Mouse (Mus musculus) thymus, postnatal 25 days (tissue): ENCODE results near the gene Ccdc96.
A peak's percentile ranks its signal among the peaks of the same experiment; 100 is the strongest.

Experiments used
- DNase-seq: peaks from one replicate; pipeline ENCODE4 v3.0.0; 2022

Gene Ccdc96

GRCm38 (mm10) chr5:36529698-36530097 is 45.3 kb downstream of the Ccdc96 start:
- no peak for DNase-seq

- DNase-seq, result peak; percentile 78
Observed at GRCm38 (mm10) chr5:36530129-36530751, 45.9 kb downstream of the Ccdc96 start.

DNA sequence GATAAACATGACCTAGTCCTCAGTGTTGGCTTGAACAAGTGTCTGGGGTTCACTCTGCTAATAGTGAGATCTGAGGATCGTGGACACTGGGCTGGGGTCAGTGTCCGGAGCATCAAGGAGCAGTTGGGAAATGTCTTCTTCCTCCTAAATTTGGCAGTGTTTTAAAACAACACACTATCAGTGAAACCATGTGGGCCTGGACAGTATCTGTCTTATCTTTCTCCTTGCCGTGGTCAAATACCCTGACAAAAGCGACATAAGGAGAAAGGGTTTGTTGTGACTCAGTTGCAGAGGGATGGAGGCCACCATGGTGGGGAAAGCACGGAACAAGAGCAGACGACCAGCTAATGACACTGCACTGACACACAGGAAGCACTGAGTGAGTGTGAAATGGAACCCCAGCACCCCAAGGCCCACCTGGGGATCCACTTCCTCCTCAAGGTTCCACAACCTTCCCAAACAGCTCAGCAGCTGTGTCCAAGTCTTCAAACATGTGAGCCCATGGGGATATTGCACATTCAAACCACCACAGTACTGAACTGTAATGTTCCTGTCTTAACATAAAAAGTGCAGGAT is 50.2 kb downstream of the Ccdc96 start:
- no peak for DNase-seq

GRCm38 (mm10) chr5:36535438-36536176 is 51.2 kb downstream of the Ccdc96 start:
- DNase-seq, result no peak

- no peak for DNase-seq
Observed at GRCm38 (mm10) chr5:36536424-36536823, 52.0 kb downstream of the Ccdc96 start.
